Mouse (Mus musculus): ENCODE data around the gene Dock6. TPM values are rescaled to one million over a fixed set of nuclear protein-coding genes. Genes with fewer than 3 reads are reported as not detected.

The Dock6 gene
- polyA plus RNA-seq, 1 experiment from 2014 or later: 11.8 TPM

DNA sequence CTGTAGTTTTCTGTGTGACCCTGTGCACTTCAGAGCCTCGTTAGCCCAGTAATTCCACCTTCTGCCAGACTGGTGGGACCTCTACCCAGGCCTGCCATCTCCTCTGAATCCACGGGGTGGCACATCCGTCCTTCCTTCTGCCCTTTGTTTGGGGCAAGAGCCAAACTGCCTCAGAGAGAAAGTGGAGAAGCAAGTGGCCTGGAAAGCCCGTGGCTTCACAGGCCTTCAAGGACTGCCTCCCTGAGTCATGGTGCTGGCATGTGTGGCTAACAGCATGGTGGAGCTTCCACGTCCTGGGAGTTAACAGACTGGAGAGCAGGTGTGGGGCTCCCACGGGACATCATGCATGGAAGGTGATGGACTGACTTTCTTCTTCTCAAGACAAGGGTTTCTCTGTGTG is 101.1 kb downstream of the Dock6 start:
- no peak overlapping the region for H3K4me2 ChIP-seq (ENCODE audit: low read length)
- no peak overlapping the region for H3K9ac ChIP-seq (replicated peaks; ENCODE audit: low read depth, low read length)
- no peaks in the 10 kb centered on the region for H3K9me3 ChIP-seq (ENCODE audit: control insufficient read depth, low read length)
- peaks cover 16% of the 10 kb centered on the region; the same call in 1 of the 2 replicates for H3K36me3 ChIP-seq (ENCODE audit: control insufficient read depth, insufficient read depth)
- H3K4me1 ChIP-seq (replicated peaks; ENCODE audit: control insufficient read depth, insufficient read depth, low read length): peaks cover 7% of the 10 kb centered on the region
- ATAC-seq: no peak
- H3K27me3 ChIP-seq (replicated peaks; ENCODE audit: control insufficient read depth, insufficient read depth, low read length): no peaks in the 10 kb centered on the region
- no peak overlapping the region for H3K4me3 ChIP-seq (replicated peaks; ENCODE audit: low read length)
- WGBS: 47% methylated on average over 6 of the region's 6 CpGs
- no peak overlapping the region for H3K27ac ChIP-seq (ENCODE audit: low read length)

DNA sequence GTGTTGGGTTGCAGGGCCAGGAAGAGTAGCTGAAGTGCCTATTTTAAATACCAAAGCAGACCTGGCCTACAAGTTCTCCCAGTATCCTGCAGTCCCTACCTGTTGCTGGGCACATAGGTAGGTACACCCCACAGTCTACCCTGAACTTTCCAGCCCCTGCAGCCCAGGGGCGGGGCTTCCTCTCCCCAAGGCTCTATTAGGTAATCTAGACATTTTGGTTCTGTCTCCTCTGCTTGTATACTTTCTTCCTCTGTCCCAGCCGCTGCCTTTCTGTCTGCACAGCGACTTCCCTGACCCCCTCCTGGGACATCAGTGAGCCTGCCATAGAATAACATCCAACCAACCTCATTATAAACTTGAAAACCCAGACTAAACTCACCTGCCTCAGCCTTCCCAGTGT is 102.1 kb downstream of the Dock6 start:
- WGBS: 84% methylated on average over 3 of the region's 3 CpGs
- no peaks in the 10 kb centered on the region for H3K9me3 ChIP-seq (ENCODE audit: control insufficient read depth, low read length)
- H3K27ac ChIP-seq (ENCODE audit: low read length): no peak overlapping the region
- peaks cover 21% of the 10 kb centered on the region; the same call in 1 of the 2 replicates for H3K36me3 ChIP-seq (ENCODE audit: control insufficient read depth, insufficient read depth)
- no peak for ATAC-seq
- H3K9ac ChIP-seq (replicated peaks; ENCODE audit: low read depth, low read length): no peak overlapping the region
- H3K4me3 ChIP-seq (replicated peaks; ENCODE audit: low read length): no peak overlapping the region
- no peak overlapping the region for H3K4me2 ChIP-seq (ENCODE audit: low read length)
- peaks cover 7% of the 10 kb centered on the region for H3K4me1 ChIP-seq (replicated peaks; ENCODE audit: control insufficient read depth, insufficient read depth, low read length)
- H3K27me3 ChIP-seq (replicated peaks; ENCODE audit: control insufficient read depth, insufficient read depth, low read length): no peaks in the 10 kb centered on the region

Small RNA genes within 50 kb of the gene (microRNA-seq; reads per million reads assigned to microRNA genes)
- gene Mir7083: 3.5 reads per million, percentile 14 among the genes with 10 or more reads in this experiment

Other genes with a start within 250 kb of the Dock6 start
- 162 and 165 TPM in 2 replicates for gene Smarca4, start 236.5 kb downstream of the Dock6 start, polyA plus RNA-seq (2015; fragmentation: Nextera tagmentation; extraction: Ambion mirVana)
- gene Ldlr, start 129.2 kb downstream of the Dock6 start, polyA plus RNA-seq (2015; fragmentation: Nextera tagmentation; extraction: Ambion mirVana): 16.1 and 18.8 TPM in 2 replicates
- gene Spc24, start 92.3 kb downstream of the Dock6 start, polyA plus RNA-seq (2015; fragmentation: Nextera tagmentation; extraction: Ambion mirVana): 35.1 and 42.8 TPM in 2 replicates
- gene Kank2, start 53.9 kb downstream of the Dock6 start, polyA plus RNA-seq (2015; fragmentation: Nextera tagmentation; extraction: Ambion mirVana): 3.2 and 3.7 TPM in 2 replicates
- gene Angptl8, start 17.1 kb downstream of the Dock6 start, polyA plus RNA-seq (2015; fragmentation: Nextera tagmentation; extraction: Ambion mirVana): 0.51 TPM in 1 of 2 replicates, not detected in the other
- 37.4 and 39.5 TPM in 2 replicates for gene Rab3d, start 65.6 kb upstream of the Dock6 start, polyA plus RNA-seq (2015; fragmentation: Nextera tagmentation; extraction: Ambion mirVana)
- gene Ccdc159, start 74.8 kb upstream of the Dock6 start, polyA plus RNA-seq (2015; fragmentation: Nextera tagmentation; extraction: Ambion mirVana): 5.4 and 11.9 TPM in 2 replicates
- 47.7 and 54.8 TPM in 2 replicates for gene Tmem205, start 74.9 kb upstream of the Dock6 start, polyA plus RNA-seq (2015; fragmentation: Nextera tagmentation; extraction: Ambion mirVana)
- gene Plppr2, start 84.4 kb upstream of the Dock6 start, polyA plus RNA-seq (2015; fragmentation: Nextera tagmentation; extraction: Ambion mirVana): 74.1 and 89.9 TPM in 2 replicates
- 9.0 and 12.5 TPM in 2 replicates for gene Swsap1, start 103.1 kb upstream of the Dock6 start, polyA plus RNA-seq (2015; fragmentation: Nextera tagmentation; extraction: Ambion mirVana)
- gene Epor, start 110.9 kb upstream of the Dock6 start, polyA plus RNA-seq (2015; fragmentation: Nextera tagmentation; extraction: Ambion mirVana): 1.6 and 1.8 TPM in 2 replicates
- gene Rgl3, start 136.8 kb upstream of the Dock6 start, polyA plus RNA-seq (2015; fragmentation: Nextera tagmentation; extraction: Ambion mirVana): 0.76 and 1.5 TPM in 2 replicates
- 3.6 and 5.2 TPM in 2 replicates for gene Ccdc151, start 150.0 kb upstream of the Dock6 start, polyA plus RNA-seq (2015; fragmentation: Nextera tagmentation; extraction: Ambion mirVana)
- gene Prkcsh, start 150.2 kb upstream of the Dock6 start, polyA plus RNA-seq (2015; fragmentation: Nextera tagmentation; extraction: Ambion mirVana): 90.0 and 93.9 TPM in 2 replicates
- 77.6 and 101 TPM in 2 replicates for gene Elavl3, start 199.4 kb upstream of the Dock6 start, polyA plus RNA-seq (2015; fragmentation: Nextera tagmentation; extraction: Ambion mirVana)
- not detected in 2 replicates for gene Gm49318, start 218.6 kb upstream of the Dock6 start, polyA plus RNA-seq (2015; fragmentation: Nextera tagmentation; extraction: Ambion mirVana)
- 20.7 and 22.4 TPM in 2 replicates for gene Zfp653, start 218.7 kb upstream of the Dock6 start, polyA plus RNA-seq (2015; fragmentation: Nextera tagmentation; extraction: Ambion mirVana)
- gene Ecsit, start 232.8 kb upstream of the Dock6 start, polyA plus RNA-seq (2015; fragmentation: Nextera tagmentation; extraction: Ambion mirVana): 62.5 and 67.4 TPM in 2 replicates
- 0.60 and 0.78 TPM in 2 replicates for gene Cnn1, start 246.6 kb upstream of the Dock6 start, polyA plus RNA-seq (2015; fragmentation: Nextera tagmentation; extraction: Ambion mirVana)

Measured in forebrain, embryonic 16.5 days (tissue).